Mouse (Mus musculus): ENCODE results near the gene Tmem184b. TPM values are rescaled to one million over a fixed set of nuclear protein-coding genes. Genes with fewer than 3 reads are reported as not detected.
A peak's percentile ranks its signal among the peaks of the same experiment; 100 is the strongest.

Tmem184b gene
- polyA plus RNA-seq, 1 experiment from 2014 or later: 56.6 TPM

- Histone ChIP-seq H3K4me3 (ENCODE audit: low read depth, low read length) (no peak overlapping the region), H3K4me2 (ENCODE audit: low read length) (peak overlapping the region; percentile 24), H3K36me3 (ENCODE audit: control insufficient read depth, insufficient read depth, low read length) (peaks cover 73% of the 10 kb centered on the region), H3K27me3 (replicated peaks; ENCODE audit: control insufficient read depth, insufficient read depth, low read length) (no peaks in the 10 kb centered on the region), H3K9ac (ENCODE audit: low read length) (no peak overlapping the region), H3K4me1 (replicated peaks; ENCODE audit: control insufficient read depth, insufficient read depth, low read length) (peaks cover 36% of the 10 kb centered on the region), H3K9me3 (ENCODE audit: control insufficient read depth, low read length) (0 out of 2 replicates have a peak, but pooled peaks cover 3% of the 10 kb centered on the region), H3K27ac (ENCODE audit: low read depth) (peak overlapping the region; percentile 73)
- 31% methylated on average over 21 of the region's 21 CpGs for WGBS
- peak; percentile 74 for DNase-seq (ENCODE audit: low spot score)
- ATAC-seq (replicated peaks; ENCODE audit: low FRiP score, low TSS enrichment, low read depth): peak; percentile 63
Measured at GRCm38 (mm10) chr15:79432892-79433291, 29.5 kb upstream of the Tmem184b start.

DNA sequence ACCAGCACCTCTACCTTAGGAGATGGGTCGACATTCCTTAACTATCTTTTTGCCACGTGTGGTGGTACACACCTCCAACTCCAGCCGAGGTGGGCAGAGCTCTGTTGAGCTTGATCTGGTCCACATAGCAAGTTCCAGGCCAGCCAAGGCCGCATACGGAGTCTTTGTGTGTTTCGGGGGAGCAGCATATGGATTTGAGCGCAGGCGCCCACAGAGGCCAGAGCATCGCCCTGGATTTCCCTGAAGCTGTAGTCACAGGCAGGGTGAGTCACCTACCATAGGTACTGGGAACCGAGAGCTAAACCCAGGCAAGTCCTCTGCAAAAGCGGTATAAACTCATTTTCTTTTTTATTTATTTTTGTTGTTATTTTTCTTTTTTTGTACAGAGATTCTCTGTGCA lies 29.0 kb upstream of the Tmem184b start:
- no peaks in the 10 kb centered on the region for H3K27me3 ChIP-seq (replicated peaks; ENCODE audit: control insufficient read depth, insufficient read depth, low read length)
- H3K36me3 ChIP-seq (ENCODE audit: control insufficient read depth, insufficient read depth, low read length): peaks cover 72% of the 10 kb centered on the region
- H3K9ac ChIP-seq (ENCODE audit: low read length): no peak overlapping the region
- WGBS: 76% methylated on average over 11 of the region's 11 CpGs
- DNase-seq (ENCODE audit: low spot score) (no peak), ATAC-seq (replicated peaks; ENCODE audit: low FRiP score, low TSS enrichment, low read depth) (no peak)
- H3K9me3 ChIP-seq (ENCODE audit: control insufficient read depth, low read length): 0 out of 2 replicates have a peak, but pooled peaks cover 3% of the 10 kb centered on the region
- H3K27ac ChIP-seq (ENCODE audit: low read depth): peak overlapping the region; percentile 73
- peaks cover 31% of the 10 kb centered on the region for H3K4me1 ChIP-seq (replicated peaks; ENCODE audit: control insufficient read depth, insufficient read depth, low read length)
- H3K4me3 ChIP-seq (ENCODE audit: low read depth, low read length): no peak overlapping the region
- no peak overlapping the region; the same call in 1 of the 2 replicates for H3K4me2 ChIP-seq (ENCODE audit: low read length)

DNA sequence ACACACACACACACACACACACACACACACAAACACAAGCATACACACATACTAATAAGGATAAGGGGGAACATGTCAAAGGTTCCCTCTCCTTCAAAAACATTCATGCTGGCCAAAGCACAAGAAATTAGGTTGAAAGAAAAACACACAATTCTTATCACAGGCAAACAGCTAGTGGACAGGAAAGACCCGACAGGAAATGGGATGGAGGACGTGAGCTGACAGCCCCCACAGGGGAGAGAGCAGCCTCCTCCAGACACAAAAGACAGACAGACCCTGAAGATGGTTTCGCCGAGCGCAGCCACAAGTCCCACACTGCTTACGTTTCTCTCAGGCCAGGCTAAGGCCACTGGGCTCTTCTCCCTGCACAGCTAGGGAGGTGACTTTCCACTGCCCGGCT lies 28.6 kb upstream of the Tmem184b start:
- Histone ChIP-seq H3K4me3 (ENCODE audit: low read depth, low read length) (no peak overlapping the region), H3K9me3 (ENCODE audit: control insufficient read depth, low read length) (0 out of 2 replicates have a peak, but pooled peaks cover 3% of the 10 kb centered on the region), H3K9ac (ENCODE audit: low read length) (no peak overlapping the region), H3K27ac (ENCODE audit: low read depth) (peak overlapping the region; percentile 73; the same call in 1 of the 2 replicates), H3K4me1 (replicated peaks; ENCODE audit: control insufficient read depth, insufficient read depth, low read length) (peaks cover 27% of the 10 kb centered on the region), H3K4me2 (ENCODE audit: low read length) (no peak overlapping the region), H3K27me3 (replicated peaks; ENCODE audit: control insufficient read depth, insufficient read depth, low read length) (no peaks in the 10 kb centered on the region), H3K36me3 (ENCODE audit: control insufficient read depth, insufficient read depth, low read length) (peaks cover 69% of the 10 kb centered on the region)
- ATAC-seq (replicated peaks; ENCODE audit: low FRiP score, low TSS enrichment, low read depth) (no peak), DNase-seq (ENCODE audit: low spot score) (no peak)
- WGBS: 35% methylated on average over 7 of the region's 7 CpGs

DNA sequence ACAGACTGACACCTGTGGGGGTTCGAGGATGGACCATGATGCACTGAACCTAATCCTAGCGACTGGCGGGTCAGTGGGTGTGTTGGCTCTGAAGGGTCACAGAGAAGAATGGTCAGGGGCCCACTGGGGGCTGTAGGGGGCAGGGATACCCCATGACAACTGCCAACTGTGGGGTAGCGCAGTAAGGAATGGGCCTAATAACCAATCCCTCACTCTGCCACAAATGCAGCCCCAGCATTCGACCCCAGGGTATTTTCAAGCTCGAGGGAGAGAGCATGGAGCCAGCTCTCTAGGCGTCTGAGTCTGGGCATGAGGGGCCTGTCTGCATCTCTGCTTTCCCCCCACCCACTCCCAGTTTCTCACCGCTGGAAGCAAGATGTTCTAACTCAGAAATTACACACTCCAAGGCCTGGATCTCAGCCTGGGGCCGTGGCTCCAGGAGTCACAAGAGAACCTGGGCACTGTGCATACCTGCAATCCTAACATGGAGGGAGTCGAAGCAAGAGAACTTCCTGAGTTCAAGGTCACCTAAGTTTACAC lies 27.2 kb upstream of the Tmem184b start:
- Histone ChIP-seq H3K27me3 (replicated peaks; ENCODE audit: control insufficient read depth, insufficient read depth, low read length) (no peaks in the 10 kb centered on the region), H3K9ac (ENCODE audit: low read length) (no peak overlapping the region), H3K27ac (ENCODE audit: low read depth) (no peak overlapping the region), H3K4me1 (replicated peaks; ENCODE audit: control insufficient read depth, insufficient read depth, low read length) (peaks cover 13% of the 10 kb centered on the region), H3K36me3 (ENCODE audit: control insufficient read depth, insufficient read depth, low read length) (peaks cover 70% of the 10 kb centered on the region), H3K4me2 (ENCODE audit: low read length) (no peak overlapping the region), H3K4me3 (ENCODE audit: low read depth, low read length) (no peak overlapping the region), H3K9me3 (ENCODE audit: control insufficient read depth, low read length) (0 out of 2 replicates have a peak, but pooled peaks cover 3% of the 10 kb centered on the region)
- ATAC-seq (replicated peaks; ENCODE audit: low FRiP score, low TSS enrichment, low read depth) (no peak), DNase-seq (ENCODE audit: low spot score) (no peak)
- WGBS: 72% methylated on average over 10 of the region's 10 CpGs

DNA sequence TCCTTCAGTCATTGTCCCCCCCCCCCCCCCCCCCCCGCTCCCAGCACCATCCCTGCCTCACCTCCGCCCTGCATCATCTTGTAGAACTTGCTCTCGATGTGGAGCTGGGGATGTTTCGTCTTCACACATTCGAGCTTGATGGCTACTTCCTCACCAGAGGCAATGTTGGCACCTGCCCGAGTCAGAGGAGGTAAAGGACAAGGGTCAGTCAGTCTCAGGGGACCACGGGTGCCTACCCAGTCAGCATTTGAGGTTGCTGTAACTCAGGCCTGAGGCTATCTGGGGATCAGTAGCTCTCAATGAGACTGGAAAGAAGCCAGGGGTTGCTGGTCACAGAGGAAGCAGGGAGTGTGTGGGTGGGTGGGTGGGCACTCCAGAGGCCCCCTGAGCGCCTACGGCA lies 26.6 kb upstream of the Tmem184b start:
- 0 out of 2 replicates have a peak, but pooled peaks cover 3% of the 10 kb centered on the region for H3K9me3 ChIP-seq (ENCODE audit: control insufficient read depth, low read length)
- DNase-seq (ENCODE audit: low spot score): no peak
- no peaks in the 10 kb centered on the region for H3K27me3 ChIP-seq (replicated peaks; ENCODE audit: control insufficient read depth, insufficient read depth, low read length)
- no peak overlapping the region for H3K4me3 ChIP-seq (ENCODE audit: low read depth, low read length)
- H3K4me1 ChIP-seq (replicated peaks; ENCODE audit: control insufficient read depth, insufficient read depth, low read length): peaks cover 9% of the 10 kb centered on the region
- 90% methylated on average over 9 of the region's 9 CpGs for WGBS
- no peak overlapping the region for H3K9ac ChIP-seq (ENCODE audit: low read length)
- H3K4me2 ChIP-seq (ENCODE audit: low read length): no peak overlapping the region
- no peak overlapping the region for H3K27ac ChIP-seq (ENCODE audit: low read depth)
- peaks cover 70% of the 10 kb centered on the region for H3K36me3 ChIP-seq (ENCODE audit: control insufficient read depth, insufficient read depth, low read length)
- no peak for ATAC-seq (replicated peaks; ENCODE audit: low FRiP score, low TSS enrichment, low read depth)

DNA sequence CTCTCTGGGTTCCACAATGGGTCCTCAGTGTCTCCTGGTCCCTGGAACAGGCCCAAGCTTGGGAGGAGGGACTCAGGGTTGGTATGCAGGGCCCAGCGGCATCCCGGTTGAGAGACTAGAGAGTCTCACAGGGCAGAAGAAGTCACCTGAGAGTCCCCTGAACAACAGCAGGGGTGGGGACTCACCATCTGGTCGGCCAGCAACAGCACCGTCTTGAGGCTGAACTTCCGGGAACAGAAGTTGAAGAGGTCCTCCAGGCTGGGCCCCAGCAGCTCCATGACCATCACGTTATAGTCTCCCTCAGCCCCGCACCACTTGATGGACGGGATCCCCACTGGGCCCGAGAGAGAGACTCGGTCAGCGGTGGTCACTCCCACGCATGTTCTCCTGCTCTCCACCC lies 26.2 kb upstream of the Tmem184b start:
- no peak for DNase-seq (ENCODE audit: low spot score)
- Histone ChIP-seq H3K9me3 (ENCODE audit: control insufficient read depth, low read length) (0 out of 2 replicates have a peak, but pooled peaks cover 3% of the 10 kb centered on the region), H3K4me3 (ENCODE audit: low read depth, low read length) (no peak overlapping the region), H3K9ac (ENCODE audit: low read length) (no peak overlapping the region), H3K4me1 (replicated peaks; ENCODE audit: control insufficient read depth, insufficient read depth, low read length) (peaks cover 9% of the 10 kb centered on the region), H3K27me3 (replicated peaks; ENCODE audit: control insufficient read depth, insufficient read depth, low read length) (no peaks in the 10 kb centered on the region), H3K27ac (ENCODE audit: low read depth) (no peak overlapping the region), H3K36me3 (ENCODE audit: control insufficient read depth, insufficient read depth, low read length) (peaks cover 71% of the 10 kb centered on the region), H3K4me2 (ENCODE audit: low read length) (no peak overlapping the region)
- ATAC-seq (replicated peaks; ENCODE audit: low FRiP score, low TSS enrichment, low read depth): no peak
- WGBS: 86% methylated on average over 12 of the region's 12 CpGs

DNA sequence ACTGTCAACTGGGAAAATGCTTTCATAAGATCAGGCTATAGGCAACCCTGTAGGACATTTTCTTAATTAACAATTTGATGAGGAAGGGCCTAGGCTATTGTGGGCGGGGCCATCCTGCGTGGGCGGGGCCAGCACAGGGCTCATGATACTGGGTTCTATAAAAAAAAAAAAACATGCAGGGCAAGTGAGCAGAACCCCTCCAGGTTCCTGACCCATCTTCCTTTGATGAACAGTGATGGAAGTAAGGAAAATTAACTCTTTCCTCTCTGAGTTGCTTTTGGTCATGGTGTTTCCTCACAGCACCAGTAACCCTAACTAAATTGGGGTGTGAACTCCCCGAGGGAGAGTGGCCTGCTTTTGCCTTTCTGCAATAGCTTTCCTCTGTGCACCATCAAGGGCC lies 25.2 kb upstream of the Tmem184b start:
- ATAC-seq (replicated peaks; ENCODE audit: low FRiP score, low TSS enrichment, low read depth) (no peak), DNase-seq (ENCODE audit: low spot score) (no peak)
- Histone ChIP-seq H3K4me3 (ENCODE audit: low read depth, low read length) (no peak overlapping the region), H3K4me1 (replicated peaks; ENCODE audit: control insufficient read depth, insufficient read depth, low read length) (peaks cover 9% of the 10 kb centered on the region), H3K27ac (ENCODE audit: low read depth) (no peak overlapping the region), H3K36me3 (ENCODE audit: control insufficient read depth, insufficient read depth, low read length) (peaks cover 74% of the 10 kb centered on the region), H3K9me3 (ENCODE audit: control insufficient read depth, low read length) (no peaks in the 10 kb centered on the region), H3K9ac (ENCODE audit: low read length) (no peak overlapping the region), H3K27me3 (replicated peaks; ENCODE audit: control insufficient read depth, insufficient read depth, low read length) (no peaks in the 10 kb centered on the region), H3K4me2 (ENCODE audit: low read length) (no peak overlapping the region)
- WGBS: 77% methylated on average over 4 of the region's 4 CpGs

DNA sequence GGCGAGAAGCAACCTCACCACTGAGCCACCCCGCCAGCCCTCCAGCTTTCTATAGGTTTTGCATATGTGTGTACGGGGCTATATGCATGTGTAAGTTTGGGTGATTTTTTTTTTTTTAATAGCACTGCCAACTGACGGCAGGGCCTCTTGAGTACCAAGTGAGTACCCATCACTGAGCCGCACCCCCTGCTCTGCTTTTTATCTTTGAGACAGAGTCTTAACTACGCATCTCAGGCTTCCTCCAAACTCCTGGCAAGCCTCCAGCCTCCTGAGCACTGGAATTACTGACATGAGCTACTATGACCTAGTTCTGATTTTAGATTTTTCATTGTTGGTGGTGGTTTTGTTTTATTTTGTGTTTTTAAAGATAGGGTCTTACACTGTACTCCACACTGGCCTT lies 24.1 kb upstream of the Tmem184b start:
- WGBS: 65% methylated on average over 6 of the region's 6 CpGs
- DNase-seq (ENCODE audit: low spot score) (no peak), ATAC-seq (replicated peaks; ENCODE audit: low FRiP score, low TSS enrichment, low read depth) (no peak)
- Histone ChIP-seq H3K4me2 (ENCODE audit: low read length) (no peak overlapping the region), H3K4me3 (ENCODE audit: low read depth, low read length) (no peak overlapping the region), H3K27me3 (replicated peaks; ENCODE audit: control insufficient read depth, insufficient read depth, low read length) (no peaks in the 10 kb centered on the region), H3K27ac (ENCODE audit: low read depth) (no peak overlapping the region), H3K9ac (ENCODE audit: low read length) (no peak overlapping the region), H3K9me3 (ENCODE audit: control insufficient read depth, low read length) (no peaks in the 10 kb centered on the region), H3K4me1 (replicated peaks; ENCODE audit: control insufficient read depth, insufficient read depth, low read length) (peaks cover 9% of the 10 kb centered on the region), H3K36me3 (ENCODE audit: control insufficient read depth, insufficient read depth, low read length) (peaks cover 85% of the 10 kb centered on the region)

DNA sequence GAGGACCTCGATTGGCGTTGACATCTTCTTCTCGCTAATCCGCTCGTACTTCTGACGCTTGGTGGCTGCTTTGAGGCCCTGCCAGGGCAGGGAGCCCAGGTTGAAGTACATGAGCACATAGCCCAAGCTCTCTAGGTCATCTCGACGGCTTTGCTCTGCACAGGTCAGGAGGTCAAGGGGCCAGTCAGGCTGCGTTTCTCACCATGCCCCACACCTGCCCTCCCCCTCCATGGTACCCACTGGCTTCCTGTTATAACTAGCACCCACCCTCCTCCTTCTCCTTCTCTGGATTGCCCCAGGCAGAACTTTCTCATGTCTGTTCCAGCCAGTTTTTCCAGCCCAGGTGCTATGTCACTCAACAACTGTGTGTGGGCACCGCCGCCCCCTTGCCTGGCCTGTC lies 22.1 kb upstream of the Tmem184b start:
- Histone ChIP-seq H3K9ac (ENCODE audit: low read length) (no peak overlapping the region), H3K27ac (ENCODE audit: low read depth) (no peak overlapping the region), H3K4me2 (ENCODE audit: low read length) (no peak overlapping the region), H3K36me3 (ENCODE audit: control insufficient read depth, insufficient read depth, low read length) (peaks cover 91% of the 10 kb centered on the region), H3K9me3 (ENCODE audit: control insufficient read depth, low read length) (no peaks in the 10 kb centered on the region), H3K27me3 (replicated peaks; ENCODE audit: control insufficient read depth, insufficient read depth, low read length) (no peaks in the 10 kb centered on the region), H3K4me1 (replicated peaks; ENCODE audit: control insufficient read depth, insufficient read depth, low read length) (0 out of 2 replicates have a peak, but pooled peaks cover 4% of the 10 kb centered on the region), H3K4me3 (ENCODE audit: low read depth, low read length) (no peak overlapping the region)
- ATAC-seq (replicated peaks; ENCODE audit: low FRiP score, low TSS enrichment, low read depth) (no peak), DNase-seq (ENCODE audit: low spot score) (no peak)
- 77% methylated on average over 11 of the region's 11 CpGs for WGBS

Measured in intestine, embryonic 14.5 days (tissue).